Mouse (Mus musculus): ENCODE results near the gene Anapc2. TPM values are rescaled to one million over a fixed set of nuclear protein-coding genes. Genes with fewer than 3 reads are reported as not detected.

Anapc2 gene
- total and polyA plus RNA-seq, 3 experiments, result 9.8 to 67.0 TPM; not detected in 1

DNA sequence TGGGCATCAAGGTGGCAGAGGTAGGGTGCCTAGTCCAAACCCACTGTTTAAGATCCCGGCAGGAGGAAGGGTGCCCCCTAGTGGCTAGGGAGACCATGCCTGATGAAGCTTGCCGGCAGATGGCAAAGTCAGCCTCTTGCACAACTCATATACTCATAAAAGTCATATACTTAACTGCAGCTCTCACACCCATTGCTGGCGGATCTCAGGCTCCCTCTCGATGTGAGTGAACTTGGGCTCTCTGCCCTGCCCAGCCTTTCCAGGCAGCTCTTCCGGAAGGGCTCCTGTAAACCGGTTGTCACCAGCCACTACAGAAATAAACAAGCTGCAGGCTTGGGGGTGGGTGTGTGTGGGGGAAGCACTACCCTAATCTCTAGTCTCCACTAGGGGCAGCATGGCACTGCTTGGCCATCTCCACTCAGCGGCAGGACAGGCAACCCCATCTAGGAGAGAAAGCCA is 43.8 kb upstream of the Anapc2 start:
- peaks cover 13% of the 10 kb centered on the region for H3K79me2 ChIP-seq (ENCODE audit: control insufficient read depth, insufficient read depth, low read length, poor library complexity)
- peak; percentile 94 for DNase-seq (ENCODE audit: low read depth, low spot score)
- H3K27me3 ChIP-seq (ENCODE audit: control insufficient read depth in 1 of 2, insufficient read depth in 2 of 2, low read length in 2 of 2), result no peaks in the 10 kb centered on the region
- H3K4me3 ChIP-seq (ENCODE audit: control insufficient read depth in 1 of 2, insufficient read depth in 1 of 2, low read depth in 2 of 2, low read length in 2 of 2), result peak overlapping the region; percentile 48 to 67
- peaks cover 7 to 26% of the 10 kb centered on the region in 2 experiments; a peak in 3 of 4 replicates for H3K4me1 ChIP-seq (ENCODE audit: control insufficient read depth in 1 of 2, insufficient read depth in 2 of 2, low read length in 2 of 2)
- H3K9me3 ChIP-seq (replicated peaks; ENCODE audit: insufficient read depth, low read length), result no peaks in the 10 kb centered on the region
- peaks cover 4 to 12% of the 10 kb centered on the region in 2 experiments for H3K36me3 ChIP-seq (ENCODE audit: control insufficient read depth in 1 of 2, insufficient read depth in 2 of 2, low read length in 2 of 2)
- peak overlapping the region; percentile 66 for H3K9ac ChIP-seq (ENCODE audit: control insufficient read depth, low read depth, low read length, poor library complexity, severe bottlenecking)
- peak overlapping the region; percentile 72 for H3K27ac ChIP-seq (ENCODE audit: control insufficient read depth, low read depth, low read length)
- TF ChIP-seq KAT2A (conservative IDR thresholded peaks at IDR 0.05; ENCODE audit: low read depth, low read length) (no peak), POLR2A (IDR thresholded peaks at IDR 0.05; ENCODE audit: control insufficient read depth in 1 of 2, insufficient read depth in 1 of 2, low read depth in 1 of 2, low read length in 2 of 2, poor library complexity in 1 of 2) (peak in 1 of 2 experiments; percentile 35; a peak in 1 of 4 replicates), ETS1 (IDR thresholded peaks at IDR 0.05; ENCODE audit: low read depth, low read length) (no peak), SMC3 (IDR thresholded peaks at IDR 0.05; ENCODE audit: low read depth, low read length) (no peak; the same call in none of the 2 replicates), MYC (IDR thresholded peaks at IDR 0.05; ENCODE audit: low read depth, low read length) (0 out of 2 replicates have a peak, but pooled peaks have one; percentile 52), GATA1 (IDR thresholded peaks at IDR 0.05; ENCODE audit: low read depth, low read length) (no peak), BHLHE40 (IDR thresholded peaks at IDR 0.05; ENCODE audit: borderline replicate concordance, low read depth, low read length) (0 out of 2 replicates have a peak, but pooled peaks have one; percentile 55), CHD2 (IDR thresholded peaks at IDR 0.05; ENCODE audit: low read length) (no peak), ZC3H11A (IDR thresholded peaks at IDR 0.05; ENCODE audit: low read depth, low read length) (peak; percentile 38; the same call in 1 of the 2 replicates), MYB (IDR thresholded peaks at IDR 0.05; ENCODE audit: low read depth, low read length) (no peak), POLR2AphosphoS2 (IDR thresholded peaks at IDR 0.05; ENCODE audit: low read length) (no peak), MAFK (IDR thresholded peaks at IDR 0.05; ENCODE audit: borderline replicate concordance, low read depth, low read length) (no peak), JUND (IDR thresholded peaks at IDR 0.05; ENCODE audit: low read depth, low read length) (no peak), POLR2AphosphoS5 (IDR thresholded peaks at IDR 0.05; ENCODE audit: borderline replicate concordance, low read depth, low read length) (no peak), CTCF (IDR thresholded peaks at IDR 0.05 in 2 of 3, conservative IDR thresholded peaks at IDR 0.05 in 1 of 3; ENCODE audit: control insufficient read depth in 1 of 3, insufficient read depth in 1 of 3, low read depth in 2 of 3, low read length in 3 of 3, poor library complexity in 1 of 3, severe bottlenecking in 1 of 3) (peak; percentile 72 to 96 (median 93)), NRF1 (IDR thresholded peaks at IDR 0.05; ENCODE audit: insufficient read depth, low read depth, low read length, poor library complexity, severe bottlenecking) (no peak), ZKSCAN1 (IDR thresholded peaks at IDR 0.05; ENCODE audit: low read depth, low read length) (no peak), SIN3A (IDR thresholded peaks at IDR 0.05; ENCODE audit: low read length) (peak; percentile 91), UBTF (IDR thresholded peaks at IDR 0.05; ENCODE audit: borderline replicate concordance, insufficient read depth, low read depth, low read length) (no peak), RCOR1 (IDR thresholded peaks at IDR 0.05; ENCODE audit: low read depth, low read length) (no peak), RAD21 (IDR thresholded peaks at IDR 0.05; ENCODE audit: low read depth, low read length) (peak; percentile 59), USF1 (IDR thresholded peaks at IDR 0.05; ENCODE audit: low read depth, low read length) (no peak), MAX (IDR thresholded peaks at IDR 0.05; ENCODE audit: low read length) (peak; percentile 61), CHD1 (IDR thresholded peaks at IDR 0.05; ENCODE audit: low read depth, low read length) (no peak), MAZ (IDR thresholded peaks at IDR 0.05; ENCODE audit: low read depth, low read length) (peak; percentile 83), EP300 (IDR thresholded peaks at IDR 0.05; ENCODE audit: low read depth in 1 of 2, low read length in 2 of 2) (no peak; a peak in 1 of 4 replicates), MEF2A (IDR thresholded peaks at IDR 0.05; ENCODE audit: extremely low read depth, insufficient replicate concordance, low read depth, low read length, poor library complexity, severe bottlenecking) (no peak), TCF12 (IDR thresholded peaks at IDR 0.05; ENCODE audit: low read depth, low read length) (0 out of 2 replicates have a peak, but pooled peaks have one; percentile 29), GABPA (IDR thresholded peaks at IDR 0.05; ENCODE audit: low read depth, low read length) (no peak), TBP (IDR thresholded peaks at IDR 0.05; ENCODE audit: low read depth, low read length) (peak; percentile 62), MXI1 (IDR thresholded peaks at IDR 0.05; ENCODE audit: low read depth, low read length) (peak; percentile 67), ELF1 (IDR thresholded peaks at IDR 0.05; ENCODE audit: low read depth, low read length) (peak; percentile 73), USF2 (IDR thresholded peaks at IDR 0.05; ENCODE audit: borderline replicate concordance in 1 of 2, insufficient read depth in 1 of 2, low read depth in 1 of 2, low read length in 2 of 2) (no peak), TAL1 (IDR thresholded peaks at IDR 0.05; ENCODE audit: low read length) (no peak), HCFC1 (IDR thresholded peaks at IDR 0.05; ENCODE audit: low read depth, low read length) (peak; percentile 68), NELFE (IDR thresholded peaks at IDR 0.05; ENCODE audit: low read depth, low read length) (peak; percentile 21), ZNF384 (IDR thresholded peaks at IDR 0.05; ENCODE audit: low read depth, low read length) (no peak)
